Mouse (Mus musculus): ENCODE data around the gene Lrrc17. TPM values are rescaled to one million over a fixed set of nuclear protein-coding genes. Genes with fewer than 3 reads are reported as not detected.

The Lrrc17 gene
- polyA plus RNA-seq (2012; rRNA removed): 0.67 and 0.97 TPM in 2 replicates

DNA sequence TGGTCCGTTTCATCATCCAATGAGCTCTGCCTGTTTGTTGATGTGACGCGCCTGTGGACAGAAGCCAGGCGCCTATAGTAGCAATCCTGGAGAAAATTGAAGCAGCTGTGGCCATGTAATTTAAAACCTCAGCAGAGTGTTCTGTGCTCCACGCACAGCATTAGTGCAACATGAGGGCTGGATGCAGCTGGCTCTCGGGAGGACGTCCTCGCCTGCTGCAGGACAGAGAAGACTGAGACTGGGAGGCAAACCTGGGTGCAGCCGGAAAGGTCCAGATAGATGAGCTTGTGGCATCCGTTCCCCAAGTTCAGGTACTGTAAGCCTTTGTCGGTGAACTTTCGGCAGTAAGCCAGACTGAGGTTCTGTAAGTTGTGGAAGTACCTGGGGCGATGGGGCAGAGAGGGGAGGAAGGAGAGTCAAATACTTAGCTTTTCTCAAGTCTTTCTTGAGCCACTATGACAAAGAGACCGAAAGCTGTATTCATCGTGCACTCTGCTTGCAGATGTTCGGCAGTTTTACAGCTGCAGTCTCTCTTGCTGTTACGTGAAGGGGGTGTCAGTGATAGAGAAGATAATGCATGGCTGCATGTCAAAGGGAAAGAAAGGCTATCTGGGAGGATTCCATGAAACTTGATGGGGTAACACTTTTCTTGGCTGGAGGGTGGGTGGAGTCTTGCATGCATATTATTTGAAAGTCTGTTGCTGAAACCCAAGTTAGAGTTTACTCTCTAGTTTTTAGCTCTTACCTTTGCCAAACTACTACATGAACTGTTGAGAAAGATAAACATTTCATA, at the start of gene Lrrc17:
Gene Lrrc17 (plus strand): TSS at position 151 of the 793 bp plus-strand sequence.

Other genes starting within 250 kb of the Lrrc17 start
- 6.3 and 7.7 TPM in 2 replicates for gene Fgl2, start 170.9 kb upstream of the Lrrc17 start, polyA plus RNA-seq (2012; rRNA removed)
- not detected in 2 replicates for gene Ccdc146, start 118.9 kb upstream of the Lrrc17 start, polyA plus RNA-seq (2012; rRNA removed)
- gene Fam185a, start 118.6 kb upstream of the Lrrc17 start, polyA plus RNA-seq (2012; rRNA removed): 0.76 and 0.81 TPM in 2 replicates
- gene Fbxl13, start 102.1 kb downstream of the Lrrc17 start, polyA plus RNA-seq (2012; rRNA removed): not detected in 2 replicates
- gene Armc10, start 102.3 kb downstream of the Lrrc17 start, polyA plus RNA-seq (2012; rRNA removed): 88.3 and 136 TPM in 2 replicates
- 0.75 and 1.3 TPM in 2 replicates for gene Napepld, start 157.8 kb downstream of the Lrrc17 start, polyA plus RNA-seq (2012; rRNA removed)
- 5.2 and 8.3 TPM in 2 replicates for gene Pmpcb, start 193.6 kb downstream of the Lrrc17 start, polyA plus RNA-seq (2012; rRNA removed)
- gene Dnajc2, start 241.7 kb downstream of the Lrrc17 start, polyA plus RNA-seq (2012; rRNA removed): 7.9 and 12.0 TPM in 2 replicates
- gene Psmc2, start 241.7 kb downstream of the Lrrc17 start, polyA plus RNA-seq (2012; rRNA removed): 2.8 and 4.0 TPM in 2 replicates